Mouse (Mus musculus): ENCODE measurements at regions not wholly inside any gene's neighbourhood (a gene's known extent, or its start where the extent isn't known, plus 50 kb on each side); places are given as distances from the start of the nearest gene placed in this dataset.

DNA sequence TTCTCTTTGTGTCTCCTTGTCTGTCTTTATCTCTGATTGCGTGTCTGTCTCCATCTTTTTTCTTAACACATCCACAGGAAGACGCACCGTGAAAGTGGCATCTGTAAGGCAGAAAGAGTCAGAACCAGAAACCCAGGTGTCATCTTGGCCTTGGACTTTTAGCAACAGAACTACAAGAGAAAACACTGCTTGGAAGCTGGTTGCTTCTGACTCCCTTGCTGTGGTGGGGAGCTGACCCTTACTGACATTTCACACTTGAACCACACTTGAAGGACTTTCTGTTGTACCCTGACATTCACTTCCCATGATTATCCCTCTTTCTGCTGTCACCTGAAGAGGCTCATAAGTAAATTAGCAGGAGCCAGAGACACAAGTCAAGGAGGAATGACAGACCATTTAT lies 180.6 kb downstream of the Irx2 start:
- DNase-seq, result no peak

GRCm38 (mm10) chr13:72810626-72811025 lies 182.0 kb downstream of the Irx2 start:
- DNase-seq, result no peak

- no peak for DNase-seq
These were observed 186.0 kb downstream of the Irx2 start for GRCm38 (mm10) chr13:72814616-72815015.

DNA sequence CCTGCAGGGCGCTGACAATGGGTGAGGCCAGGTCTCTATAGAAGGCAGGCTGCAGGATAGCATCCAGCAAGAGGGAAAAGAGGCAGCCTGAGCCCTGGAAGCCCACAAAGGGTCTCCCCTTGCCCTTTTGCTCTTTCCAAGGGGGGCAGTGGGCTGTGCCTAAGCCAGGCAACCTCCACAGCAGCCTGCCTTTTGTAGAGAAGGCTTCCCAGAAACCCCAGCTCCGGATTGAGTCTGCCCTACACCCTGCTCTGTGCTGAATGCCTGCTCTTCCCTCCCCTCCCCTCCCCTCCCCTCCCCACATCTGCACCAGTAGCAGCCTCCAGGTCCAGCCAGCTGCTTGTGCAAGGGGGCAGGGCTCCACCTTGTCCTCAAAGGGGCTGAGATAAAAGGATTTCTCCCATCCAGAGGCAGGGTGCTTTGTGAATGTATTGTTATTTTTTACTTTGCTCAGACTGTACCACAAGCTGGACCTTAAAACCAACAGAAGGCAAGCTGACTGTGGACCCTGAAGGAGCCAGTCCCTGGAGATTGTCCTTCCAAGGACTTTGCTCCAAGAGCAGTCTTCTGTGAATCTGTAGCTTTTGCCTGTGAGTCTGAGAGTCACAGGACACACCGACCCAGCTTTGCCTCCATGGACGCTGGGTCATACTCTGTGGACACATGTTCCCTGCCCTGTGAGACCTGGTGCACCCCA lies 186.8 kb downstream of the Irx2 start:
- peak; percentile 3 to 31 for DNase-seq

DNA sequence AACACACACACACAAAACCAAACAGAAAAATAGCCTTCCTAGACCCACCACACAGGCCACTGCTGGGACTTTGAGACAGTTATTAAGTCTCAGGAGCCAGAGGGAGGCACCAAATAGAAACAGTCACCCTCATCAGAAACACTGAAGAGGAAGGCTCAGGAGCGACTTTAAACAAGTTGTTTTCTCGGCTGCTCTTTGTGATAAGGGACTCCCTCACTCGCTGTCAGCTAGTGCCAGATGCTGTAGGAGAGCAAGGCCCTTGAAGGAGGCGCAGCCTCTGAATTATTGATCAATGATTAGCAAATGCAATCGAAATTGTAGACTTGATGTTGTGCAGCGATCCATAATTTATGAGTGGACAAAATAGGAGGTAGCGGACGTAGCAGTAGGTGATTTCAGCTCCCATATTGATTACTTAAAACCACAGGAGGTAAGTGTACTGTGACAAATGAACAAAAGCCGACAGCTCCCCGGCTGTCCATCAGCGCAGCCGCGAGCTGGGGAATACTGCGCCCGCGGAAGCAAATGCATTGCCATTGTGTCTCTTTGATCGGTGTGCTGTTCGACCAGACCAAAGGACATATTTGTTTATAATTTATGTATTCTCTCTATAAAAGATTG lies 187.4 kb downstream of the Irx2 start:
- no peak for DNase-seq

DNA sequence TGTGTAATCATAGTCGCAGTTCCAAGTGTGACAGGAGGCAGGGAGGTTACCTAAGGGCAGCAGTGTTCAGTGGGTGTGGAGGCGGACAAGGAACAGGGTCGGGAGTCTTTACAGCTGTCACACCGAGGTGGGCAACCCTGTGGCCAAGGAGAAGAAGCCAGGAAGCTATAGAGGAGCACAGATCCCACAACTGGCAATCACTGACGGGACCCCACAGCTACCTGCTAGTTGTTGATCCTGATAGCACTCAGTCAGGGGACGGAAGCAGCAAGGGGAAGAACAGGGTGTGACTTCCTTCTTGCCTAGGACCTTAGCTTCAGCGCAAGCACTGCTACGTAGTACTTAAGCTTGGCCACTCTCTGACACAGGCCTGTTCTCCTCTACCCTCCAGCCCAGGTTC lies 188.2 kb downstream of the Irx2 start:
- DNase-seq, result no peak

- DNase-seq, result no peak
These were observed 188.9 kb downstream of the Irx2 start for GRCm38 (mm10) chr13:72817521-72817920.

DNA sequence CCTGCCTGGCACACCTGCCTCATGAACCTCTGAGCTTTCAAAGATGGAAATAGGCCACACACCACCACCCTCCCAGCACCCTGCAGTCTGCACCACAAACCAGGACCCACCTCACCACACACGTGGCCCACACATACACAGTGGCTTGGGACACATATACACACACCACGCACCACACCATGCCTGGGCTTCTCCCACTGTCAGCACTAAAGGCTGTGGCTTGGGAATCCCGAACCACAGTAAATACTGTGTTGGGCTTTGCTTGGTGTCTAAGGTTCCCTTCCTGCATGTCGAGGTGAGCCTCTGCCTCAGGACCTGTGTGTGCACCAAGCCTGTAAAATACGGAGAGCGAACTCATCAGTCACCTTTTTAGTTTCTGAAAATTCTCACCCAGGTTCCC lies 189.3 kb downstream of the Irx2 start:
- no peak for DNase-seq

GRCm38 (mm10) chr13:72826613-72827012 lies 198.0 kb downstream of the Irx2 start:
- no peak for DNase-seq

GRCm38 (mm10) chr13:72829331-72829730 lies 200.7 kb downstream of the Irx2 start:
- no peak for DNase-seq

DNA sequence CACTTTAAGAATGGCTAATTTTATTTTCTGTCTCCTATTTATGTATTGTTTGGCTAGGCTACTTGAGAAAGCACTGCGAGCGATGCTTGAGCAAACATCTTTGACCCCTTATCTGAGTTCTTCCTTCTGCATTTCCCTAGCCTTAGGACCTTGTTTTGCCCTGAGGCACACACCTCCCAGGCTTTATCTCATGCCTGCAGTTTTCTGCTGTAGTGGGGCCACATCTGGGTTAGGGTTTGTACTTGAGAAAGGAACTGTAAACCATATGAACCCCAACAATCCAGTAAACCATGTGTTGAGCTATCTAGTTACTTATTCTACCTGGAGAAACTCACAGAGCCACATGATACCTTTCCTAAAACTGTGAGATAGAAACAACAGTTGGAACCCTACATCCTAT lies 204.7 kb downstream of the Irx2 start:
- DNase-seq, result no peak

DNA sequence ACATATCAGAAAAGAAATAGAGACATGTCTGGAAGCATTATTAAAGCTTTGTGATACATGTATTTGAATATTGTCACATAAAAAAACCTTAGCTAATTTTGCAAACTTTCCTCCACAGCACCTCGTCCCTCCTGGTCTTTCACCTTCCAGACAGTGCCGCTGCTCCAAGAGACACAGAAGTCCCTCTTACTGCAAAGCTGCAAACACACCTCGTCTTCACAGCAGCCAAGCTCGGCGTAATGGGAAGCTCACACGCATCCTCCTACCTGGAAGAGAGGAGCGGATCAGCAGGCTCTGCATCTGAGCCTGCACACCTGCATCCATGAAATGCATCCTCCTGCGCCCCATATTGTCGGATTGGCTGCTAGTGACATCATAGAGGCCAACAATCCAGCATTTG lies 208.4 kb downstream of the Irx2 start:
- no peak for DNase-seq

DNA sequence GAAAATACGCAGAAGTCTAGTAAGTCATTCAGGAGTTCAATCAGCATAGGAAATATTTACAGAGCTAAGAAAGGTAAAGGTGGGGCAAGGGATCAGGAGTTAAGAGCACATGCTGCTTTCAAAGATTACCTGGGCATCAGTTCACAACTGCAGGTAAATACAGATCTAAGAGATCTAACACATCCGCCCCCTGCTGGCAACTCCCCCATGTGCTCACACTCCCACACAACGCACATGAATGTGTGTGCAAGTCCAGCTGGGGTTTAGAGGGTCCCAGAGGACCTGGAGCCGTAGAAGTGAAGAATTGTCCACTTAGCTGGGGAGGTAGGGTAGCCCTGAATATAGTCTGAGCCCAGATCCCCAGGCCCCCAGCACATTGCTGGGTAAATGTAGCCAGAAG lies 219.5 kb downstream of the Irx2 start:
- peak in 1 of 2 experiments; percentile 8 for DNase-seq

GRCm38 (mm10) chr13:72849841-72850240 lies 221.2 kb downstream of the Irx2 start:
- DNase-seq, result no peak

DNA sequence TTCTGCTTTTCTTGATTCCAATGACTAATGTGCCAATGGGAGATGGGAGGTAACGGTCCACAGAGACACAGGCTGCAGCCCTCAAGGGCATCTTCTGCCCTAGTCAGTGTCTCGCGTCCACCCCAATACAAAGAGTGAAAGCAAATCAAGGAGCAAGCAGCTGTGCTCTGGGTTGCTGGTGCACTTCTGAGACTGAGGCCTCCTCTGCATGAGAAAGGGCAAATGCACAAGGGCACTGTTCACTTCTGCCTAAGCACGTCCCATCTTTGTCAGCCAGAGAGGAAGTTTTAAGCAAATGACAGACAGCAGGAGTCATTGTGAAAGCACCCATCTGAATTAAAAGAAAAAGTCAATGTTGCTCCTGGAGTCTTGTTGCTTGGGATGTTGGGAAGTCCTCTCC lies 224.3 kb downstream of the Irx2 start:
- no peak for DNase-seq

GRCm38 (mm10) chr13:72875921-72876320 lies 247.3 kb downstream of the Irx2 start:
- no peak for DNase-seq

DNA sequence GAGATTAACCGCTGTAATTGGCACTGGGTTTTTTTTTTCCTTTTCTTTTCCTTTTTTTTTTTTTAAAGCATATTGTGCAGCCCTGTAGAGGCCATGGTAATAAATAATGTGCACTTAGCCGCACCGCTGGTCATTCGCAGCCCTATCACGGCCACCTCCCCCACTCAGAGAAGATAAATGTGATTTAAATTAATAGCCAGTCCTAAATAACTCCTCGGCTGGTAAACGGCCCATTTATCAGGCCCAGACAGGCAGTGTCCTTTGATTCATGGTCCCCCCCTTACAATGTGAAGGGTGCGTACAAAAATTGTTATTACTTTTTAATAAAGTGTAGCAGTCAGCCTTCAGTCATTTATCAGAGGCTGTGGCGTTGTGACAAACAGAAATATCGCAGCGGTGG lies 266.4 kb downstream of the Irx2 start:
- DNase-seq, result no peak

DNA sequence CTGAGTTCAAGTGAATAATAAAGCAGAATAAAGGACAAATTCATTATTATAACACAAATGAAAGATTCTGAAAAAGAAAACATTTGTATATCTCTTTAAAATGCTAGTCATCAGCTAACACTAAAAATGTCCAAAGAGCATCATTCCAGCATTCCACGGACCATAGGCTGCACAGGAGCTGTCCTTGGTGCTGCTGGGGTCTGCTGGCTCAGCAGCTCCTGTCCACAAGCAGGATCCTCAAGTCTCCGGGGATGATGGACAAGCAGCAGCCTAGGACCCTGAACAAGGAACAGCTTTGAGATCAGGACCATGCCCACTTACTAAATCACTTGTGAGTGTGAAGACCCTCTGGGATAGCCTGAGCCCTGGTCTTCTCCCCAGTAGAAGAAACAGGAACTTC lies 274.0 kb downstream of the Irx2 start:
- peak in 1 of 2 experiments; percentile 4 for DNase-seq

GRCm38 (mm10) chr13:72918895-72919294 lies 290.3 kb downstream of the Irx2 start:
- DNase-seq, result peak in 1 of 2 experiments; percentile 15

GRCm38 (mm10) chr13:72920368-72920767 lies 291.7 kb downstream of the Irx2 start:
- no peak for DNase-seq

- no peak for DNase-seq
These were observed 296.0 kb downstream of the Irx2 start for GRCm38 (mm10) chr13:72924560-72925135.

GRCm38 (mm10) chr13:72937246-72937645 lies 308.6 kb downstream of the Irx2 start:
- DNase-seq, result no peak

DNA sequence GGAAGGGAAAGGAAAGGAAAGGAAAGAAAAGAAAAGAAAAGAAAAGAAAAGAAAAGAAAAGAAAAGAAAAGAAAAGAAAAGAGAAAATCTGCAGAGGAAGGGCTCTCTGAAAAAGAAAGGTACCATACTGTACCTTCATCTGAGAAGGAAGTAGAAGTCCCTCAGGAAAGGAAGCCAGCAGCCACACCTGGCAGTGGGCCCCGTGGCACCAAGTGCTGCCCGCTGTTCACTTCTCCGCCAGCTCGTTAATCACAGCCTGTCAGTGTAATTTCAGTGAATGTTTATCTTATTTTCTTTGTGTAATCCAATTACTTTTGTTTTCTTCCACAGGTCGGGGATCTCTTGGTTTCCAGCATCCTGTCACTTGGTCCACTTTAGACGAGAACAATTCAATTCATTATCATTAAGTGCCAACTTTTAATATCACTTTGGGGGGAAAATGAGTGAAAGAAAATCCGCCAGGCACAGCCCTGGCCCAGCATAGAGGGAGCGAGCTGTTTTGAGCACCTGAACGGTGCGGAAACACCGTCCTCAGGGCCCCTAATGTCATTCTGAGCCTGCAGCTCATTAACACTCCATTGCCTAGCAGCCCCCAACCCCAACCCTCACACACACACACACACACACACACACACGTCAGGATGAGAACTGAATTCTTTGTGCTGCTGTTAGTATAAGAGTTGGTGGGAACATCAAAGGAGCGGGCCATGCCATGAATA lies 309.7 kb downstream of the Irx2 start:
- no peak for DNase-seq
